Mouse (Mus musculus): ENCODE data around the gene Mfap5. TPM values are rescaled to one million over a fixed set of nuclear protein-coding genes. Genes with fewer than 3 reads are reported as not detected.

Gene Mfap5
- polyA plus RNA-seq, 1 experiment from 2014 or later: 1.6 TPM

DNA sequence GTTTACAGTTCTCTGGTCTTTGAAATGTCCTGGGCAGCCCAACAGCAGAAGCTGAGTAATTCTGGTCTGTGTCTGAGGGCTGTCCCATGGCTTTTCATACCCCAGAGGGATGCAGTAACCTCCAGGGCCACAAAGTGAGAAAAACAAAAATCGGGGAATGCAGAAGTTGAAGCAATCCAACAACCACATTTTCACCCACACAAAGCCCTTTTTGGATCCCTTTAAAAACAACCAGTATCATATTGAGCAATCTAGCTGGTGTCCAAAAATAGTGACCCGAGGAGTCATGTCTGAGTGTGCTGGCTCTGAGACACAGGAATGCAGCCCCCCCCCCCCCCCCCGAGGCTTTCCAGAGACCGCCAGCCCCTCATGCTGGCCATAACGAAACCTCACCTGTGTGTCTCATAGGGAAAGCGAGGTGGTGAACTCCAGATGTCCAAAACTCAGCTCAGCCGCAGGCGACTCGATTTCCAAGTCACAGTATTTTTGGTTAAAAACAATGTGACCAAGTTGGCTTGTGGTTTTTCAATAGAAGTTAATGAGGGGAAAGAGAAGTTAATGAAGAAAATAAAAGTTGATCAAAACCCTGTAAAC is 39.7 kb downstream of the Mfap5 start:
- no peaks in the 10 kb centered on the region for H3K4me1 ChIP-seq (replicated peaks; ENCODE audit: control insufficient read depth, insufficient read depth, low read length)
- no peaks in the 10 kb centered on the region for H3K9me3 ChIP-seq (ENCODE audit: control insufficient read depth, low read length)
- H3K36me3 ChIP-seq (ENCODE audit: control insufficient read depth, insufficient read depth, low read length): no peaks in the 10 kb centered on the region
- H3K4me2 ChIP-seq (replicated peaks; ENCODE audit: low read depth, low read length): no peak overlapping the region
- H3K27ac ChIP-seq (ENCODE audit: low read depth, low read length): no peak overlapping the region
- DNase-seq (ENCODE audit: low spot score) (no peak), ATAC-seq (ENCODE audit: low FRiP score) (no peak)
- no peak overlapping the region for H3K4me3 ChIP-seq (ENCODE audit: low read depth, low read length)
- H3K27me3 ChIP-seq (ENCODE audit: control insufficient read depth, insufficient read depth, low read length): no peaks in the 10 kb centered on the region
- no peak overlapping the region for H3K9ac ChIP-seq (ENCODE audit: low read depth, low read length)
- 81% methylated on average over 9 of the region's 9 CpGs for WGBS

DNA sequence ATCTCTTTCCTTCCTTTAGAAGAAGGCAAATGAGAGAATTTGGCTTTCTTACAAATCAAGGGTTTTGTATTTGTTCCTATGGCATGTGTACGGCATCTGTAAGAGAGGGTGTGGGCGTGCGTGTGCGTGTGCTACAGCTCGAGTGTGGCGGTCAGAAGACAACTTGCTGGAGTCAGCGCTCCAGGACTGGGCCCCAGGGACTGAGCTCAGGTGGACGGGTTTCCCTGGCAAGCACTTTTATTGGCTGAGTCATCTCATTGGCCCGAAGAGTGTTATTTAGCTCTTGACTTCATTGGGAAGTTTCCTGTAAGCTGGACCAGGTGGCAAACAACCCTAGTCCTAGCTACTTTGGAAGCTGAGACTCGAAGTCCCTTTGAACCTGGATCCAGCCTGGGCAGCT is 40.3 kb downstream of the Mfap5 start:
- Histone ChIP-seq H3K9me3 (ENCODE audit: control insufficient read depth, low read length) (no peaks in the 10 kb centered on the region), H3K36me3 (ENCODE audit: control insufficient read depth, insufficient read depth, low read length) (no peaks in the 10 kb centered on the region), H3K4me2 (replicated peaks; ENCODE audit: low read depth, low read length) (no peak overlapping the region), H3K27me3 (ENCODE audit: control insufficient read depth, insufficient read depth, low read length) (no peaks in the 10 kb centered on the region), H3K4me1 (replicated peaks; ENCODE audit: control insufficient read depth, insufficient read depth, low read length) (no peaks in the 10 kb centered on the region), H3K4me3 (ENCODE audit: low read depth, low read length) (no peak overlapping the region), H3K9ac (ENCODE audit: low read depth, low read length) (no peak overlapping the region), H3K27ac (ENCODE audit: low read depth, low read length) (no peak overlapping the region)
- 80% methylated on average over 10 of the region's 10 CpGs for WGBS
- ATAC-seq (ENCODE audit: low FRiP score): no peak
- no peak for DNase-seq (ENCODE audit: low spot score)

DNA sequence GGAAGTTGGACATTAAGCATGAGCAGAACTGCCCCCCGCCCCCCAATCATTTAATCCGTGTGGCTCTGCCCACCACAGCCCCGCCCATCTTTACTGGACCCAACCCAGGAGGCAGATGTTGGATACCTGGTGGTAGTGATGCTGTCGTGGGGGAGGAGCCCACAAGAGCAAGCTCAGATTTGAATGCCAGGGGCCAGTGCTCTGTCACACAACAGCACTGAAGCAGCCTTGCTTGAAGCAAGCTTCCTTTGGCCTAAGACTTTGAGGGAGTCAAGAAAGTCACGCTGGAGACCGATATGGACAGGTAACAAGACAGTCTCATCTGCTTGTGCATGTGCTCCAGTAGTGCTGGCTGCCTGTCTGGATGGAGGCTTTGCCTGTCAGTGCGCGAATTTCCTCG is 48.0 kb downstream of the Mfap5 start, which contains the start of gene Aicda:
TSS of gene Aicda (plus strand) at position 196 of the 400 bp plus-strand sequence.
- DNase-seq (ENCODE audit: low spot score) (no peak), ATAC-seq (ENCODE audit: low FRiP score) (no peak)
- H3K4me3 ChIP-seq (ENCODE audit: low read depth, low read length): no peak within 1 kb of the TSS
- no peak within 1 kb of the TSS for H3K4me2 ChIP-seq (replicated peaks; ENCODE audit: low read depth, low read length)
- no peak within 1 kb of the TSS for H3K9ac ChIP-seq (ENCODE audit: low read depth, low read length)
- H3K27me3 ChIP-seq (ENCODE audit: control insufficient read depth, insufficient read depth, low read length): no peaks in the 10 kb centered on the region
- no peak within 1 kb of the TSS for H3K27ac ChIP-seq (ENCODE audit: low read depth, low read length)
- WGBS: 58% methylated on average over 9 of the region's 9 CpGs
- H3K4me1 ChIP-seq (replicated peaks; ENCODE audit: control insufficient read depth, insufficient read depth, low read length): no peaks in the 10 kb centered on the region
- H3K36me3 ChIP-seq (ENCODE audit: control insufficient read depth, insufficient read depth, low read length): no peaks in the 10 kb centered on the region
- H3K9me3 ChIP-seq (ENCODE audit: control insufficient read depth, low read length): no peaks in the 10 kb centered on the region

DNA sequence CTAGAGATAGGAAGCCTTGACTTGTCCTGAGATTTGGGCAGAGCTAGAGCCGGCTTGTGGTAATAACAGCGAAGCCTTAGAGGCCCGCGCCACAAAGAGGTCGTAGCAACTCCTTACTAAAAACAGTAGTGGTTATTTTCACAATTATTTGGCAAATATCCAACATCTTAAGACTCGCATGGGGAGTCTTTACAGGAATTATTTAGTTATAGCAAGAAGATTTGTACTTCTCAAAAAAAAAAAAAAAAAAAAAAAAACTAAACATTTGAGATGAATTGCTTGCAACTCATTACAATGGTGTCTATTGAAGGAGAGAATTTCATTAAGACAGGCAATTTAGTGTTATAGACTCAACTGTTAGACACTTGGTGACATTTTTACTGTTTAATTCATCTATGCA is 48.5 kb downstream of the Mfap5 start:
- H3K27ac ChIP-seq (ENCODE audit: low read depth, low read length): no peak overlapping the region
- ATAC-seq (ENCODE audit: low FRiP score) (no peak), DNase-seq (ENCODE audit: low spot score) (no peak)
- H3K27me3 ChIP-seq (ENCODE audit: control insufficient read depth, insufficient read depth, low read length): no peaks in the 10 kb centered on the region
- H3K9me3 ChIP-seq (ENCODE audit: control insufficient read depth, low read length): no peaks in the 10 kb centered on the region
- no peak overlapping the region for H3K9ac ChIP-seq (ENCODE audit: low read depth, low read length)
- WGBS: 85% methylated on average over 6 of the region's 6 CpGs
- H3K36me3 ChIP-seq (ENCODE audit: control insufficient read depth, insufficient read depth, low read length): no peaks in the 10 kb centered on the region
- H3K4me3 ChIP-seq (ENCODE audit: low read depth, low read length): no peak overlapping the region
- H3K4me2 ChIP-seq (replicated peaks; ENCODE audit: low read depth, low read length): no peak overlapping the region
- no peaks in the 10 kb centered on the region for H3K4me1 ChIP-seq (replicated peaks; ENCODE audit: control insufficient read depth, insufficient read depth, low read length)

DNA sequence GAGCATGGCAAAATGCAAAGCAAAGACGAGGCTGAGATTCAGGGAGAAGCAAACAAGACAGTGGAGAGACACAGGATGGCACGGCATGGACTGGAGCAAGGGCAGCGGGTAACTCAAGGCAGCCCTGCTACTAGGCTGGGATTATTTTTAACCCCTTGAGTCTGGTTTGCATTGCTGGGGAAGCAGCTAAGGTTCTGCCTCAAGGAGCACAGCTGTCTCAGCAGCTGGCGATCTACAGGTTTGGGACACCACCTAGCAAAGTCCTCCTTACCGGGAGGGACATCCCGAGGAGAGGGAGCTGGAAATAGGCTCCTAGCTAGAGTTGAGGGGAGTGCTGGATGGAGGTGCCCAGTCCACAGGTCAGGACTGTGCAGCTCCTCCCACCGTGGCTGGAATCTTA is 49.6 kb downstream of the Mfap5 start:
- no peaks in the 10 kb centered on the region for H3K36me3 ChIP-seq (ENCODE audit: control insufficient read depth, insufficient read depth, low read length)
- no peak overlapping the region for H3K27ac ChIP-seq (ENCODE audit: low read depth, low read length)
- ATAC-seq (ENCODE audit: low FRiP score) (no peak), DNase-seq (ENCODE audit: low spot score) (no peak)
- no peak overlapping the region for H3K9ac ChIP-seq (ENCODE audit: low read depth, low read length)
- H3K27me3 ChIP-seq (ENCODE audit: control insufficient read depth, insufficient read depth, low read length): no peaks in the 10 kb centered on the region
- no peak overlapping the region for H3K4me3 ChIP-seq (ENCODE audit: low read depth, low read length)
- H3K9me3 ChIP-seq (ENCODE audit: control insufficient read depth, low read length): no peaks in the 10 kb centered on the region
- H3K4me1 ChIP-seq (replicated peaks; ENCODE audit: control insufficient read depth, insufficient read depth, low read length): no peaks in the 10 kb centered on the region
- 67% methylated on average over 7 of the region's 7 CpGs for WGBS
- H3K4me2 ChIP-seq (replicated peaks; ENCODE audit: low read depth, low read length): no peak overlapping the region

DNA sequence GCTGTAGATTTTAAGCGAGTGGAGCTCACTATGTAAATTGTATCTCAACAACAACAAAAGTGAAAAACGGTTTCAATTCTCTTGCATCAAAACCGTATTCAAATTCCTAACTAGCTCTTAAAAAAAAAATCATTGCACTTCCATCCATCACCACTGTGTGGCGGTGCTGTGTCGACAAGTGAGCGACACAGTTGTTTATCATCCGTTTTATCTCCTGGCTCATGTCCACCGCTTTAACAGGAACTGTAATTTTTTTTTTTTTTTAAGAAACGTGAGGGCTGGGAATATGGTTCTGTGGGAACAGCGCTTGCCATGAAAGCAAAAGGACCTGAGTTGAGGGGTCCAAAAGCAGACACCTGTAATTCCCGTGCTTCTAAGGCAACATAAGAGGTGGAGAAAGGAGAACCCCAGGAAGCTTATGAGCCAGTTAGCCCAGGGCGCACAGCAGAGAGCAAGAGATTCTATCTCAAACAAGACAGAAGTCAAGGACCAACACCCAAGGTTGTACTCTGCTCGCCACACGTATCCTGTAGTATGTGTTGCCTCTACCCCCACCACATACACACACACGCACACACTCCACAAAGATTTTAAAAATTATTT is 51.4 kb downstream of the Mfap5 start:
- DNase-seq (ENCODE audit: low spot score) (peak; percentile 80), ATAC-seq (ENCODE audit: low FRiP score) (no peak)
- Histone ChIP-seq H3K9ac (ENCODE audit: low read depth, low read length) (no peak overlapping the region), H3K27ac (ENCODE audit: low read depth, low read length) (no peak overlapping the region), H3K4me1 (replicated peaks; ENCODE audit: control insufficient read depth, insufficient read depth, low read length) (no peaks in the 10 kb centered on the region), H3K27me3 (ENCODE audit: control insufficient read depth, insufficient read depth, low read length) (no peaks in the 10 kb centered on the region), H3K9me3 (ENCODE audit: control insufficient read depth, low read length) (no peaks in the 10 kb centered on the region), H3K36me3 (ENCODE audit: control insufficient read depth, insufficient read depth, low read length) (no peaks in the 10 kb centered on the region), H3K4me3 (ENCODE audit: low read depth, low read length) (no peak overlapping the region), H3K4me2 (replicated peaks; ENCODE audit: low read depth, low read length) (no peak overlapping the region)
- WGBS: 27% methylated on average over 15 of the region's 15 CpGs

DNA sequence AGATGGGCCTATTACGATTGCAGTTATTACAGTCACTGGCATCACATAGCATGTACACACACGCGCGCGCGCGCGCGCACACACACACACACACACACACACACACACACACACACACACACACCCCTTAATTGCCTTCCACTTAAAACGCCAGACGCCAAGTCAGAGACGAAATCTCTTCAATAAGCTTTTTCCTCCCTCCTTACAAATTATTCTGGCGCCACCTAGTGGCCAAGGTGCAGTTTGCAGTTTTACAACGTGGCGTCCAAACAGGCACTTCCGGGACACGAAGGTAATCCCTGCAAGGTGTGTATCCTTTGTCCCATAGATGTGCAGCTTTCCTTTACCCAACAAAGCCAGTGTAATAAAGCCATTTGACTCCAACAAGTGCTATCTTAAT is 54.8 kb downstream of the Mfap5 start:
- WGBS: 18% methylated on average over 16 of the region's 17 CpGs
- Histone ChIP-seq H3K4me1 (replicated peaks; ENCODE audit: control insufficient read depth, insufficient read depth, low read length) (no peaks in the 10 kb centered on the region), H3K4me3 (ENCODE audit: low read depth, low read length) (no peak overlapping the region)

DNA sequence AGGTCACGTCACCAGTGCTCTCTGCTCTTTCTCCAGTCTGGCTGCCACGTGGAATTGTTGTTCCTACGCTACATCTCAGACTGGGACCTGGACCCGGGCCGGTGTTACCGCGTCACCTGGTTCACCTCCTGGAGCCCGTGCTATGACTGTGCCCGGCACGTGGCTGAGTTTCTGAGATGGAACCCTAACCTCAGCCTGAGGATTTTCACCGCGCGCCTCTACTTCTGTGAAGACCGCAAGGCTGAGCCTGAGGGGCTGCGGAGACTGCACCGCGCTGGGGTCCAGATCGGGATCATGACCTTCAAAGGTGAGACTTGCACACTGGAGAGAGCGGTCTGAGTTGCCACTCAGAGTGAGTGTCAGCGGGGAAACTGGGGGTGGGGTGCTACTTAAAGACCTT is 55.4 kb downstream of the Mfap5 start:
- no peaks in the 10 kb centered on the region for H3K36me3 ChIP-seq (ENCODE audit: control insufficient read depth, insufficient read depth, low read length)
- H3K4me3 ChIP-seq (ENCODE audit: low read depth, low read length): no peak overlapping the region
- no peak overlapping the region for H3K4me2 ChIP-seq (replicated peaks; ENCODE audit: low read depth, low read length)
- no peaks in the 10 kb centered on the region for H3K27me3 ChIP-seq (ENCODE audit: control insufficient read depth, insufficient read depth, low read length)
- WGBS: 86% methylated on average over 20 of the region's 20 CpGs
- H3K9me3 ChIP-seq (ENCODE audit: control insufficient read depth, low read length): no peaks in the 10 kb centered on the region
- H3K4me1 ChIP-seq (replicated peaks; ENCODE audit: control insufficient read depth, insufficient read depth, low read length): no peaks in the 10 kb centered on the region
- peak; percentile 20 for ATAC-seq (ENCODE audit: low FRiP score)
- H3K9ac ChIP-seq (ENCODE audit: low read depth, low read length): no peak overlapping the region
- DNase-seq (ENCODE audit: low spot score): no peak
- H3K27ac ChIP-seq (ENCODE audit: low read depth, low read length): no peak overlapping the region

More for the DNA sequence above, 54.8 kb downstream of the Mfap5 start:
- Histone ChIP-seq H3K36me3 (ENCODE audit: control insufficient read depth, insufficient read depth, low read length) (no peaks in the 10 kb centered on the region), H3K4me2 (replicated peaks; ENCODE audit: low read depth, low read length) (peak overlapping the region; percentile 8; the same call in 1 of the 2 replicates), H3K27me3 (ENCODE audit: control insufficient read depth, insufficient read depth, low read length) (no peaks in the 10 kb centered on the region), H3K9ac (ENCODE audit: low read depth, low read length) (no peak overlapping the region), H3K9me3 (ENCODE audit: control insufficient read depth, low read length) (no peaks in the 10 kb centered on the region), H3K27ac (ENCODE audit: low read depth, low read length) (no peak overlapping the region)
- DNase-seq (ENCODE audit: low spot score): peak; percentile 92
- ATAC-seq (ENCODE audit: low FRiP score): peak; percentile 52

DNA sequence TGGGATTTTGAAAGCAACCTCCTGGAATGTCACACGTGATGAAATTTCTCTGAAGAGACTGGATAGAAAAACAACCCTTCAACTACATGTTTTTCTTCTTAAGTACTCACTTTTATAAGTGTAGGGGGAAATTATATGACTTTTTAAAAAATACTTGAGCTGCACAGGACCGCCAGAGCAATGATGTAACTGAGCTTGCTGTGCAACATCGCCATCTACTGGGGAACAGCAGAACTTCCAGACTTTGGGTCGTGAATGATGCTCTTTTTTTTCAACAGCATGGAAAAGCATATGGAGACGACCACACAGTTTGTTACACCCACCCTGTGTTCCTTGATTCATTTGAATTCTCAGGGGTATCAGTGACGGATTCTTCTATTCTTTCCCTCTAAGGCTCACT is 56.8 kb downstream of the Mfap5 start:
- Histone ChIP-seq H3K9me3 (ENCODE audit: control insufficient read depth, low read length) (no peaks in the 10 kb centered on the region), H3K36me3 (ENCODE audit: control insufficient read depth, insufficient read depth, low read length) (no peaks in the 10 kb centered on the region), H3K4me3 (ENCODE audit: low read depth, low read length) (no peak overlapping the region), H3K4me1 (replicated peaks; ENCODE audit: control insufficient read depth, insufficient read depth, low read length) (no peaks in the 10 kb centered on the region), H3K27me3 (ENCODE audit: control insufficient read depth, insufficient read depth, low read length) (no peaks in the 10 kb centered on the region), H3K27ac (ENCODE audit: low read depth, low read length) (no peak overlapping the region), H3K9ac (ENCODE audit: low read depth, low read length) (no peak overlapping the region), H3K4me2 (replicated peaks; ENCODE audit: low read depth, low read length) (no peak overlapping the region)
- ATAC-seq (ENCODE audit: low FRiP score) (peak; percentile 56), DNase-seq (ENCODE audit: low spot score) (peak; percentile 82)
- WGBS: 6% methylated on average over 6 of the region's 6 CpGs
